Mouse (Mus musculus) cortical plate, adult 2 months (tissue): ENCODE measurements around the gene Fanca.
"Not testable (repeated sequence)": the region's sequence is repeated elsewhere in the genome, so short reads cannot be mapped to it uniquely, and the experiment has no call there.

Source experiments
- CTCF ChIP-seq: fragments of 200-500 bp; IDR thresholded peaks from 2 replicates; pipeline ENCODE4 v1.5.1; 2011; ENCODE audit warnings: mild to moderate bottlenecking, control low read depth, low read length; ENCODE audit not compliant: insufficient read depth; ENCODE audit errors: extremely low read depth
- POLR2A ChIP-seq: fragments of 200-500 bp; IDR thresholded peaks from 2 replicates; pipeline ENCODE4 v1.6.1; 2011; ENCODE audit warnings: mild to moderate bottlenecking, low read length, control low read depth; ENCODE audit not compliant: insufficient read depth; ENCODE audit errors: extremely low read depth

GRCm38 (mm10) chr8:123282994-123283393 lies 35.4 kb downstream of the Fanca start:
- TF ChIP-seq POLR2A, CTCF: not testable (repeated sequence)
